Mouse (Mus musculus) lung, postnatal 0 days (tissue): ENCODE measurements at regions not wholly inside any gene's neighbourhood (a gene's known extent, or its start where the extent isn't known, plus 50 kb on each side); places are given as distances from the start of the nearest gene placed in this dataset.

Experiments
- CTCF ChIP-seq: IDR thresholded peaks from 2 replicates; pipeline ENCODE4 v1.5.1; 2016; ENCODE audit warnings: antibody characterized with exemption, mild to moderate bottlenecking
- EP300 ChIP-seq: IDR thresholded peaks from 2 replicates; pipeline ENCODE4 v1.6.1; 2016; ENCODE audit warnings: antibody characterized with exemption, mild to moderate bottlenecking, control low read depth

GRCm38 (mm10) chr1:165084179-165084578, 76.4 kb downstream of the Tbx19 start:
- no peak for TF ChIP-seq EP300
- TF ChIP-seq CTCF = no peak
